Mouse (Mus musculus) embryo, embryonic 10 days (tissue): ENCODE measurements around the gene Magea2.
"Not testable (repeated sequence)": the region's sequence is repeated elsewhere in the genome, so short reads cannot be mapped to it uniquely, and the experiment has no call there.

ENCODE experiments used
- DNase-seq: peaks from one replicate; pipeline ENCODE4 v3.0.0-alpha.2; 2015; ENCODE audit warnings: low spot score

Gene Magea2

DNA sequence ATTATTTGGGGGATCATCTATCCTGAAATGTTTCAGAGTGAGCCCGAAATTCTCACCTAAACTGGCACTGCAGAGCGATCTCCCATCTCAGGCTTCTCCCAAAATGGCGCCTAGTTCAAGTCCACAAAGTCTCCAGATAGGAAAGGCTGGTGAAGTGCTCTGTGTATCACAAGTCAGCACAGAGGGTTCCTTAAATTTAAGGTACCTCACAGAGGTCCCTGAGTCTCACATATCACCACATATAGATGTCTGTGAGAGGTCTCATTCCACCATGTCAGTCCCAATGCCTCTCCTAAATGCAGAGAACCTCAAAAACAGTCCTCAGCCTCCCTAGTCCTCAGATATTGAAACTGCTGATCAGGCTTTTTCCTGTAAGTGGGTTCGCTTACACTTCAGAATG is at the start of gene Magea2:
Gene Magea2, minus strand, starts transcription at position 101 of the 400 bp plus-strand sequence.
- DNase-seq: not testable (repeated sequence)

GRCm38 (mm10) chrX:155128312-155128711 is 34.8 kb upstream of the Magea2 start, which contains the start of gene Cldn34b2:
Gene Cldn34b2, minus strand, starts transcription at chrX:155128412.
- DNase-seq: not testable (repeated sequence)

DNA sequence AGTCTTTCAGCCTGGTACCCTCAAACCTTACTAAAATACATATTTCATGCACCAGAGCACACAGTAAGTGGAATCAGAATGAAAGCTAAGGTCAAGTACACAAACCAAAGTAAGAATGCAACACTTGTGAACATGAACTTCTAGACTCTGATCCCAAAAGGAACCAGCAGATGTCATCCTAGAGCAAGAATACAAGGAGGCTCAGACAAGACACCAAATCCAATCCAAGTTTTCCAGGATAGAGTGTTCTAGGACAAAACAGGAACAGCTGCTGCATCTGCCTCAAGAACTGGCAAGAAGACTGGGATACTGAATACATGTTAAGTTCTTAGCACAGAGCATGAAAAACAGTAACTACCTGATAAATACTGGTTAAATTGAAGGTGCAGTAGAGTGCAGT is 4.6 kb upstream of the Magea2 start:
- DNase-seq: peak; percentile 3

DNA sequence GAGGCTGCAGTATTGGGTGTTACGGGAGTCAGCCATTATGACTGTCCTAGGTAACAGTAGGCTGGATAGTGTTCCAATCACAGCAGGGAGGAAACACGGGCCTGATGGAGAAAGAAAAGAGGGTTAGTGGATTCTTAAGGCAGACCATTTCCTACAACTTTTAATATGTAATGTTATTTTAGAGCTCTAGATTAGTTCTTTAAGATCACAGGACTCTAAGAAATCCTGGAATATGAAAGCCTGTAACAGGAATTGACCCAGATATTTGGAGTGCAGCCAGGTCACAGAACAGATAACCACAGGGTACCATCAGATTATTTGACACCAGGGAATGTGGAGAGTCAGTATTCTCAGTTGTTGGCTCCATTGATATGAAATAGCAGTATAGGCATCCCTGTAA is 3.8 kb downstream of the Magea2 start, which contains the start of gene Magea1:
Gene Magea1, minus strand, starts transcription at position 101 of the 400 bp plus-strand sequence.
- DNase-seq: not testable (repeated sequence)

- not testable (repeated sequence) for DNase-seq
Observed at GRCm38 (mm10) chrX:155063045-155063444, 30.4 kb downstream of the Magea2 start, which contains the start of gene Magea5. Gene Magea5, minus strand, starts transcription at chrX:155063145.

DNA sequence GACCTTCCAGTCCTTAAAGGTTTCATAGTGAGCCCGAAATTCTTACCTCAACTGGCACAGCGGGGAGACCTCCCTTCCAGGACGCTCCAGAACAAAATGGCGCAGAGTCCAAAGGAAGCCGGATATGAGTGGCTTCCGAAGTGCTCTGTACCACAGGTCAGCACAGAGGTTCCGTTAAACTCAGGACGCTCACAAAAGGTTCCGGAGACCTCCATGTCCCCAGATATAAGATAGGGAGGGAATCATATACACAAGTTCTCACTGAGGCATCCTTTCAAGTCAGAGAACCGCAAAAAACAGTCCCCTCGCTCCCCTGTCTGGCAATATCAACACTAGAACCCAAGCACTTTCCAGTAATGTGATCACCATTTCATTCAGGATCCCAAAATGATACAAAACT is 97.7 kb downstream of the Magea2 start, which contains the start of gene Magea8:
Gene Magea8, minus strand, starts transcription at position 101 of the 400 bp plus-strand sequence.
- not testable (repeated sequence) for DNase-seq
